Mouse (Mus musculus) liver, adult 2 months (tissue): ENCODE data around the gene Ggcx.
A peak's percentile ranks its signal among the peaks of the same experiment; 100 is the strongest.

Source experiments
- CTCF ChIP-seq: fragments of 200-500 bp; IDR thresholded peaks from 2 replicates; pipeline ENCODE4 v1.5.1; 2011; ENCODE audit warnings: low read depth, low read length, control low read depth
- POLR2A ChIP-seq: fragments of 200-500 bp; IDR thresholded peaks from 2 replicates; pipeline ENCODE4 v1.6.1; 2011; ENCODE audit warnings: low read length, control low read depth; ENCODE audit not compliant: insufficient read depth; ENCODE audit errors: extremely low read depth

DNA sequence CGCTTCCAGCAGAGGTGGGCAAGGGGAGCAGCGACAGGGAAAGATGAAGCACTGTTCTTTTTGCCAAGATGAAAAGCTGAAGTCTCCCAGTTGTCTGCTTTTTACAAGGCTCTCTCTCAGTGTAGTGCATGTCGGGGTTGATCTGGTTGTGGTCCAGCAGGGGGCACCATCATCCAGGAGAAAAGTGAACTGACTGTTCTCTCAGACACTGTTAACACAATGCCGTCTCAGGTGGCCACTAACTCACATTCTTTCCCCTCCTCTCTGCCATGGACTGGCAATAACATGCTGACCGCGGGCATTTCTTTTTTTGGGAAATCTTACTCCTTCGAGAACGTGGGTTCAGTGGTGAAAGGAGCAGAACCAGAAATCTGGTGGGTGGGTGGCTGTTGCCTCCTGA lies 13.9 kb downstream of the Ggcx start:
- peak; percentile 76 for TF ChIP-seq CTCF
- no peak for TF ChIP-seq POLR2A
